Mouse (Mus musculus) liver, embryonic 14.5 days (tissue): ENCODE results near the gene Hist1h2af. TPM values are rescaled to one million over a fixed set of nuclear protein-coding genes. Genes with fewer than 3 reads are reported as not detected.
A peak's percentile ranks its signal among the peaks of the same experiment; 100 is the strongest.

Experiments
- ATAC-seq: fragments of 200-750 bp; cut with Nextera tagmentation; 2 replicates; pipeline ENCODE4 v1.8.0; 2017; ENCODE audit warnings: moderate number of reproducible peaks, mild to moderate bottlenecking, moderate library complexity; ENCODE audit not compliant: insufficient read depth
- DNase-seq, 3 experiments: peaks; one replicate each; pipeline ENCODE4 v3.0.0-alpha.2; 2012 to 2013; ENCODE audit warnings: low read depth in 3 of 3, low spot score in 3 of 3
- H3K27ac ChIP-seq: fragments of 300-500 bp; sonication (generic); 2 replicates; pipeline ENCODE4 v1.5.1; 2014; ENCODE audit warnings: moderate library complexity, mild to moderate bottlenecking, control low read depth, inconsistent platforms
- H3K27me3 ChIP-seq: fragments of 300-500 bp; sonication (generic); 2 replicates; pipeline ENCODE4 v1.6.1; 2014; ENCODE audit warnings: mild to moderate bottlenecking, low read length, moderate library complexity; ENCODE audit not compliant: control insufficient read depth, insufficient read depth
- H3K36me3 ChIP-seq: fragments of 300-500 bp; sonication (generic); replicated peaks from 2 replicates; pipeline ENCODE4 v1.6.1; 2014; ENCODE audit warnings: low read depth; ENCODE audit not compliant: control insufficient read depth, insufficient read depth
- H3K4me1 ChIP-seq, 2 experiments: fragments of 200-500 bp in 1 of 2; fragments of 300-500 bp in 1 of 2; sonication (generic) in 1 of 2; replicated peaks; 2 replicates each; pipeline ENCODE4 v1.6.1; 2012 to 2014; ENCODE audit warnings: antibody characterized with exemption in 1 of 2, inconsistent platforms in 1 of 2, low read length in 1 of 2; ENCODE audit not compliant: control insufficient read depth in 2 of 2, insufficient read depth in 2 of 2
- H3K4me2 ChIP-seq: fragments of 300-500 bp; sonication (generic); 2 replicates; pipeline ENCODE4 v1.6.1; 2014; ENCODE audit warnings: low read depth, mild to moderate bottlenecking, control low read depth, moderate library complexity
- H3K4me3 ChIP-seq, 2 experiments: fragments of 200-500 bp in 1 of 2; fragments of 300-500 bp in 1 of 2; sonication (generic) in 1 of 2; 2 replicates each; pipeline ENCODE4 v1.5.1; 2012 to 2014; ENCODE audit warnings: low read depth in 2 of 2, low read length in 2 of 2, mild to moderate bottlenecking in 2 of 2, control low read depth in 1 of 2, inconsistent platforms in 1 of 2, moderate library complexity in 1 of 2; ENCODE audit not compliant: insufficient read depth in 1 of 2
- H3K9ac ChIP-seq: fragments of 300-500 bp; sonication (generic); replicated peaks from 2 replicates; pipeline ENCODE4 v1.6.1; 2014; ENCODE audit warnings: mild to moderate bottlenecking, control low read depth, moderate library complexity
- H3K9me3 ChIP-seq: fragments of 300-500 bp; sonication (generic); 2 replicates; pipeline ENCODE4 v1.6.1; 2016; ENCODE audit warnings: low read length, mixed read lengths; ENCODE audit not compliant: control insufficient read depth
- CTCF ChIP-seq: IDR thresholded peaks from 2 replicates; pipeline ENCODE4 v1.5.1; 2016; ENCODE audit warnings: antibody characterized with exemption, low read depth, control low read depth
- EP300 ChIP-seq: IDR thresholded peaks from 2 replicates; pipeline ENCODE4 v1.6.1; 2016; ENCODE audit warnings: antibody characterized with exemption, low read depth
- WGBS: fragments of 180-500 bp; shearing (Covaris S2); extraction: QIAGEN DNeasy Blood & Tissue Kit; methylation state at CpG from one replicate; pipeline ENCODE4 v1.1.7; 2014; ENCODE audit not compliant: insufficient replicate concordance; 5-methylcytosine and 5-hydroxymethylcytosine counted together
- polyA plus RNA-seq, 2 experiments: library from polyadenylated mRNA; depleted of rRNA in 1 of 2; stranded (reverse) in 1 of 2; unstranded in 1 of 2; fragments of >200 nt; fragmentation: Nextera tagmentation in 1 of 2; extraction: Ambion mirVana in 1 of 2; gene quantifications; 2 replicates each; pipeline versions ENCODE4 v1.2.1 to v1.2.3; 2012 to 2014

The Hist1h2af gene
- polyA plus RNA-seq, 2 experiments, result 14.2 to 375 TPM

- Histone ChIP-seq H3K4me2 (no peak overlapping the region), H3K4me3 (no peak overlapping the region), H3K9ac (no peak overlapping the region), H3K36me3 (no peaks in the 10 kb centered on the region), H3K27ac (no peak overlapping the region), H3K4me1 (peaks cover 0 to 10% of the 10 kb centered on the region in 2 experiments; a peak in 2 of 4 replicates), H3K27me3 (no peaks in the 10 kb centered on the region), H3K9me3 (no peaks in the 10 kb centered on the region)
- no peak for TF ChIP-seq CTCF
- no peak for TF ChIP-seq EP300
- DNase-seq (no peak), ATAC-seq (no peak)
- 81% methylated on average over 1 of the region's 1 CpGs for WGBS
Observed at GRCm38 (mm10) chr13:23513517-23513916, 20.2 kb upstream of the Hist1h2af start.

- Histone ChIP-seq H3K9ac (no peak overlapping the region), H3K9me3 (no peaks in the 10 kb centered on the region), H3K27me3 (no peaks in the 10 kb centered on the region), H3K4me1 (peaks cover 0 to 18% of the 10 kb centered on the region in 2 experiments; a peak in 3 of 4 replicates), H3K36me3 (no peaks in the 10 kb centered on the region), H3K4me2 (no peak overlapping the region), H3K27ac (no peak overlapping the region), H3K4me3 (no peak overlapping the region)
- DNase-seq, result no peak
- ATAC-seq, result no peak
- WGBS, result 62% methylated on average over 5 of the region's 5 CpGs
- TF ChIP-seq CTCF (no peak), EP300 (no peak)
Observed at GRCm38 (mm10) chr13:23515281-23515680, 18.4 kb upstream of the Hist1h2af start.

GRCm38 (mm10) chr13:23515826-23516620 lies 17.7 kb upstream of the Hist1h2af start:
- H3K4me2 ChIP-seq, result peak overlapping the region; percentile 99

GRCm38 (mm10) chr13:23516822-23517602 lies 16.7 kb upstream of the Hist1h2af start:
- H3K9ac ChIP-seq, result peak overlapping the region; percentile 66
- H3K4me2 ChIP-seq, result peak overlapping the region; percentile 99
- WGBS, result under 1% methylated on average over 19 of the region's 19 CpGs
- TF ChIP-seq EP300 (peak; percentile 51), CTCF (no peak)
- peak overlapping the region; percentile 64 to 76 for H3K4me3 ChIP-seq
- ATAC-seq (peak; percentile 64), DNase-seq (peak in 1 of 3 experiments; percentile 67)
- no peaks in the 10 kb centered on the region for H3K36me3 ChIP-seq
- H3K4me1 ChIP-seq, result peaks cover 7 to 17% of the 10 kb centered on the region in 2 experiments
- no peaks in the 10 kb centered on the region for H3K27me3 ChIP-seq
- no peaks in the 10 kb centered on the region for H3K9me3 ChIP-seq
- peak overlapping the region; percentile 77 for H3K27ac ChIP-seq

More at GRCm38 (mm10) chr13:23515826-23516620, 17.7 kb upstream of the Hist1h2af start:
- TF ChIP-seq EP300, result no peak
- TF ChIP-seq CTCF, result no peak
- no peaks in the 10 kb centered on the region for H3K36me3 ChIP-seq
- H3K4me1 ChIP-seq, result peaks cover 3 to 19% of the 10 kb centered on the region in 2 experiments
- H3K27ac ChIP-seq, result no peak overlapping the region
- H3K9me3 ChIP-seq, result no peaks in the 10 kb centered on the region
- ATAC-seq (no peak), DNase-seq (no peak)
- H3K27me3 ChIP-seq, result no peaks in the 10 kb centered on the region
- WGBS, result 52% methylated on average over 15 of the region's 15 CpGs
- peak overlapping the region; percentile 39 to 64; a peak in 3 of 4 replicates for H3K4me3 ChIP-seq
- H3K9ac ChIP-seq, result peak overlapping the region; percentile 50
